Mouse (Mus musculus): Measurements from ENCODE around the gene Lnx1. TPM values are rescaled to one million over a fixed set of nuclear protein-coding genes. Genes with fewer than 3 reads are reported as not detected.

Gene Lnx1
- polyA plus RNA-seq, 1 experiment from 2014 or later: 1.5 TPM

- Histone ChIP-seq H3K27ac (no peak overlapping the region), H3K4me1 (replicated peaks) (peaks cover 14% of the 10 kb centered on the region), H3K4me3 (replicated peaks) (no peak overlapping the region), H3K27me3 (no peaks in the 10 kb centered on the region), H3K36me3 (peaks cover 22% of the 10 kb centered on the region), H3K9ac (replicated peaks) (no peak overlapping the region), H3K9me3 (no peaks in the 10 kb centered on the region), H3K4me2 (no peak overlapping the region; the same call in 1 of the 2 replicates)
- 56% methylated on average over 6 of the region's 6 CpGs for WGBS
- ATAC-seq (ENCODE audit: insufficient number of reproducible peaks, insufficient read depth, low FRiP score, low TSS enrichment, low read depth): no peak
Observed at GRCm38 (mm10) chr5:74601965-74602364, 100.7 kb downstream of the Lnx1 start.

GRCm38 (mm10) chr5:74601171-74601570 lies 101.5 kb downstream of the Lnx1 start:
- H3K4me2 ChIP-seq: no peak overlapping the region

GRCm38 (mm10) chr5:74600010-74600409 lies 102.7 kb downstream of the Lnx1 start:
- Histone ChIP-seq H3K9me3 (no peaks in the 10 kb centered on the region), H3K27me3 (no peaks in the 10 kb centered on the region), H3K27ac (no peak overlapping the region; the same call in 1 of the 2 replicates), H3K36me3 (peaks cover 35% of the 10 kb centered on the region), H3K4me1 (replicated peaks) (peaks cover 14% of the 10 kb centered on the region), H3K4me2 (no peak overlapping the region), H3K9ac (replicated peaks) (no peak overlapping the region), H3K4me3 (replicated peaks) (no peak overlapping the region)
- 73% methylated on average over 5 of the region's 5 CpGs for WGBS
- ATAC-seq (ENCODE audit: insufficient number of reproducible peaks, insufficient read depth, low FRiP score, low TSS enrichment, low read depth): no peak

More at GRCm38 (mm10) chr5:74601171-74601570, 101.5 kb downstream of the Lnx1 start:
- WGBS: 60% methylated on average over 3 of the region's 3 CpGs
- Histone ChIP-seq H3K9me3 (no peaks in the 10 kb centered on the region), H3K4me3 (replicated peaks) (no peak overlapping the region), H3K36me3 (peaks cover 28% of the 10 kb centered on the region), H3K27ac (no peak overlapping the region), H3K27me3 (no peaks in the 10 kb centered on the region), H3K9ac (replicated peaks) (no peak overlapping the region), H3K4me1 (replicated peaks) (peaks cover 14% of the 10 kb centered on the region)
- ATAC-seq (ENCODE audit: insufficient number of reproducible peaks, insufficient read depth, low FRiP score, low TSS enrichment, low read depth): no peak

- 0 out of 2 replicates have a peak overlapping the region, but pooled peaks have one; percentile 37 for H3K27ac ChIP-seq
- no peak overlapping the region for H3K4me2 ChIP-seq
- peaks cover 77% of the 10 kb centered on the region for H3K36me3 ChIP-seq
- no peaks in the 10 kb centered on the region for H3K27me3 ChIP-seq
- 20% methylated on average over 8 of the region's 8 CpGs for WGBS
- H3K9ac ChIP-seq (replicated peaks): no peak overlapping the region
- no peak for ATAC-seq (ENCODE audit: insufficient number of reproducible peaks, insufficient read depth, low FRiP score, low TSS enrichment, low read depth)
- no peaks in the 10 kb centered on the region for H3K9me3 ChIP-seq
- H3K4me3 ChIP-seq (replicated peaks): no peak overlapping the region
- H3K4me1 ChIP-seq (replicated peaks): peaks cover 14% of the 10 kb centered on the region
Observed at GRCm38 (mm10) chr5:74593147-74593546, 109.6 kb downstream of the Lnx1 start.

GRCm38 (mm10) chr5:74591413-74591812 lies 111.3 kb downstream of the Lnx1 start:
- H3K36me3 ChIP-seq: peaks cover 80% of the 10 kb centered on the region
- no peaks in the 10 kb centered on the region for H3K27me3 ChIP-seq
- H3K27ac ChIP-seq: no peak overlapping the region
- no peak overlapping the region for H3K9ac ChIP-seq (replicated peaks)
- ATAC-seq (ENCODE audit: insufficient number of reproducible peaks, insufficient read depth, low FRiP score, low TSS enrichment, low read depth): no peak
- H3K9me3 ChIP-seq: no peaks in the 10 kb centered on the region
- 85% methylated on average over 5 of the region's 5 CpGs for WGBS
- peaks cover 14% of the 10 kb centered on the region for H3K4me1 ChIP-seq (replicated peaks)
- no peak overlapping the region for H3K4me2 ChIP-seq
- no peak overlapping the region for H3K4me3 ChIP-seq (replicated peaks)

- Histone ChIP-seq H3K36me3 (peaks cover 74% of the 10 kb centered on the region), H3K9ac (replicated peaks) (no peak overlapping the region), H3K27ac (no peak overlapping the region), H3K4me1 (replicated peaks) (peaks cover 28% of the 10 kb centered on the region), H3K4me2 (no peak overlapping the region), H3K27me3 (no peaks in the 10 kb centered on the region), H3K4me3 (replicated peaks) (no peak overlapping the region), H3K9me3 (no peaks in the 10 kb centered on the region)
- 68% methylated on average over 7 of the region's 7 CpGs for WGBS
- ATAC-seq (ENCODE audit: insufficient number of reproducible peaks, insufficient read depth, low FRiP score, low TSS enrichment, low read depth): no peak
Observed at GRCm38 (mm10) chr5:74589133-74589532, 113.6 kb downstream of the Lnx1 start.

GRCm38 (mm10) chr5:74571767-74572166 lies 130.9 kb downstream of the Lnx1 start:
- no peak overlapping the region for H3K9ac ChIP-seq (replicated peaks)
- H3K27ac ChIP-seq: no peak overlapping the region
- no peaks in the 10 kb centered on the region for H3K4me1 ChIP-seq (replicated peaks)
- no peak overlapping the region for H3K4me3 ChIP-seq (replicated peaks)
- H3K36me3 ChIP-seq: peaks cover 59% of the 10 kb centered on the region
- H3K9me3 ChIP-seq: no peaks in the 10 kb centered on the region
- WGBS: 88% methylated on average over 6 of the region's 6 CpGs
- ATAC-seq (ENCODE audit: insufficient number of reproducible peaks, insufficient read depth, low FRiP score, low TSS enrichment, low read depth): no peak
- H3K4me2 ChIP-seq: no peak overlapping the region
- no peaks in the 10 kb centered on the region for H3K27me3 ChIP-seq

- H3K9me3 ChIP-seq: no peaks in the 10 kb centered on the region
- no peak for ATAC-seq (ENCODE audit: insufficient number of reproducible peaks, insufficient read depth, low FRiP score, low TSS enrichment, low read depth)
- H3K27ac ChIP-seq: no peak overlapping the region
- no peaks in the 10 kb centered on the region for H3K27me3 ChIP-seq
- H3K4me3 ChIP-seq (replicated peaks): no peak overlapping the region
- H3K36me3 ChIP-seq: peaks cover 75% of the 10 kb centered on the region
- no peaks in the 10 kb centered on the region for H3K4me1 ChIP-seq (replicated peaks)
- H3K9ac ChIP-seq (replicated peaks): no peak overlapping the region
- H3K4me2 ChIP-seq: no peak overlapping the region
- 96% methylated on average over 1 of the region's 1 CpGs for WGBS
Observed at GRCm38 (mm10) chr5:74561151-74561550, 141.6 kb downstream of the Lnx1 start.

- Histone ChIP-seq H3K4me3 (replicated peaks) (no peak overlapping the region), H3K36me3 (peaks cover 86% of the 10 kb centered on the region), H3K4me2 (no peak overlapping the region), H3K27ac (no peak overlapping the region), H3K9ac (replicated peaks) (no peak overlapping the region), H3K27me3 (no peaks in the 10 kb centered on the region), H3K4me1 (replicated peaks) (no peaks in the 10 kb centered on the region), H3K9me3 (no peaks in the 10 kb centered on the region)
- WGBS: 93% methylated on average over 8 of the region's 8 CpGs
- no peak for ATAC-seq (ENCODE audit: insufficient number of reproducible peaks, insufficient read depth, low FRiP score, low TSS enrichment, low read depth)
Observed at GRCm38 (mm10) chr5:74549566-74549965, 153.1 kb downstream of the Lnx1 start.

- H3K9me3 ChIP-seq: no peaks in the 10 kb centered on the region
- H3K27me3 ChIP-seq: no peaks in the 10 kb centered on the region
- H3K4me3 ChIP-seq (replicated peaks): no peak overlapping the region
- no peak for ATAC-seq (ENCODE audit: insufficient number of reproducible peaks, insufficient read depth, low FRiP score, low TSS enrichment, low read depth)
- H3K4me2 ChIP-seq: no peak overlapping the region
- H3K4me1 ChIP-seq (replicated peaks): no peaks in the 10 kb centered on the region
- WGBS: 94% methylated on average over 4 of the region's 4 CpGs
- no peak overlapping the region for H3K27ac ChIP-seq
- H3K9ac ChIP-seq (replicated peaks): no peak overlapping the region
- H3K36me3 ChIP-seq: peaks cover 87% of the 10 kb centered on the region
Observed at GRCm38 (mm10) chr5:74545606-74546005, 157.1 kb downstream of the Lnx1 start.

Data from limb, embryonic 12.5 days (tissue).